Mouse (Mus musculus) megakaryocyte-erythroid progenitor cell, adult 5-6 weeks (primary cell): ENCODE results near the gene Man1c1. TPM values are rescaled to one million over a fixed set of nuclear protein-coding genes. Genes with fewer than 3 reads are reported as not detected.
A peak's percentile ranks its signal among the peaks of the same experiment; 100 is the strongest.

Experiments
- ATAC-seq: replicated peaks from 2 replicates; pipeline ENCODE4 v1.8.0; 2016; ENCODE audit warnings: mild to moderate bottlenecking, inconsistent platforms; ENCODE audit not compliant: severe bottlenecking, poor library complexity, low FRiP score, low TSS enrichment
- total RNA-seq, 2 experiments: library from RNA; stranded (forward) in 1 of 2; stranded (reverse) in 1 of 2; fragments of 200-1000, 215-1000 nt in 1 of 2; fragments of >200 nt in 1 of 2; fragmentation: Nextera tagmentation in 1 of 2; gene quantifications; 2 replicates each; pipeline ENCODE4 v1.2.3; 2014 to 2017

Gene Man1c1
- total RNA-seq, 2 experiments from 2014 or later, result 0.59 TPM; not detected in 1

- ATAC-seq, result 0 out of 2 replicates have a peak, but pooled peaks have one; percentile 56
Measured at GRCm38 (mm10) chr4:134590227-134590926, 113.7 kb downstream of the Man1c1 start.

GRCm38 (mm10) chr4:134589786-134590185 is 114.3 kb downstream of the Man1c1 start:
- no peak for ATAC-seq

GRCm38 (mm10) chr4:134588951-134589350 is 115.1 kb downstream of the Man1c1 start:
- no peak for ATAC-seq

GRCm38 (mm10) chr4:134588287-134588686 is 115.8 kb downstream of the Man1c1 start:
- ATAC-seq, result no peak

GRCm38 (mm10) chr4:134587636-134588197 is 116.4 kb downstream of the Man1c1 start:
- ATAC-seq, result no peak

GRCm38 (mm10) chr4:134586631-134587030 is 117.5 kb downstream of the Man1c1 start:
- ATAC-seq, result no peak

- ATAC-seq, result no peak
Measured at GRCm38 (mm10) chr4:134586126-134586525, 118.0 kb downstream of the Man1c1 start.

GRCm38 (mm10) chr4:134583513-134583912 is 120.6 kb downstream of the Man1c1 start:
- ATAC-seq, result peak; percentile 67

GRCm38 (mm10) chr4:134581365-134581764 is 122.7 kb downstream of the Man1c1 start:
- ATAC-seq, result no peak

- ATAC-seq, result no peak
Measured at GRCm38 (mm10) chr4:134580351-134581148, 123.5 kb downstream of the Man1c1 start.

- ATAC-seq, result no peak
Measured at GRCm38 (mm10) chr4:134579620-134580019, 124.5 kb downstream of the Man1c1 start.

- no peak for ATAC-seq
Measured at GRCm38 (mm10) chr4:134579212-134579611, 124.9 kb downstream of the Man1c1 start.

GRCm38 (mm10) chr4:134578407-134578806 is 125.7 kb downstream of the Man1c1 start:
- no peak for ATAC-seq

- ATAC-seq, result no peak
Measured at GRCm38 (mm10) chr4:134577281-134577680, 126.8 kb downstream of the Man1c1 start.

GRCm38 (mm10) chr4:134575486-134575885 is 128.6 kb downstream of the Man1c1 start:
- no peak for ATAC-seq

GRCm38 (mm10) chr4:134572449-134573300 is 131.4 kb downstream of the Man1c1 start:
- no peak for ATAC-seq

- no peak for ATAC-seq
Measured at GRCm38 (mm10) chr4:134570704-134571451, 133.2 kb downstream of the Man1c1 start.

GRCm38 (mm10) chr4:134569831-134570230 is 134.3 kb downstream of the Man1c1 start:
- no peak for ATAC-seq

- no peak for ATAC-seq
Measured at GRCm38 (mm10) chr4:134569205-134569604, 134.9 kb downstream of the Man1c1 start.
